Mouse (Mus musculus): ENCODE data around the gene Nfu1.
"Not testable (repeated sequence)": the region's sequence is repeated elsewhere in the genome, so short reads cannot be mapped to it uniquely, and the experiment has no call there.

GRCm38 (mm10) chr6:87031310-87031709, 22.3 kb downstream of the Nfu1 start:
- TF ChIP-seq POLR2AphosphoS5 (IDR thresholded peaks at IDR 0.05; ENCODE audit: borderline replicate concordance, low read depth, low read length); TBP (IDR thresholded peaks at IDR 0.05; ENCODE audit: low read depth, low read length); MXI1 (IDR thresholded peaks at IDR 0.05; ENCODE audit: low read depth, low read length); CTCF (IDR thresholded peaks at IDR 0.05 in 2 of 3, conservative IDR thresholded peaks at IDR 0.05 in 1 of 3; ENCODE audit: control insufficient read depth in 1 of 3, insufficient read depth in 1 of 3, low read depth in 2 of 3, low read length in 3 of 3, poor library complexity in 1 of 3, severe bottlenecking in 1 of 3); POLR2A (IDR thresholded peaks at IDR 0.05; ENCODE audit: control insufficient read depth in 1 of 2, insufficient read depth in 1 of 2, low read depth in 1 of 2, low read length in 2 of 2, poor library complexity in 1 of 2); EP300 (IDR thresholded peaks at IDR 0.05; ENCODE audit: low read depth in 1 of 2, low read length in 2 of 2); USF1 (IDR thresholded peaks at IDR 0.05; ENCODE audit: low read depth, low read length); BHLHE40 (IDR thresholded peaks at IDR 0.05; ENCODE audit: borderline replicate concordance, low read depth, low read length): not testable (repeated sequence)

Measured in MEL (cell line).